Mouse (Mus musculus): ENCODE data around the gene Qrich1. TPM values are rescaled to one million over a fixed set of nuclear protein-coding genes. Genes with fewer than 3 reads are reported as not detected.
A peak's percentile ranks its signal among the peaks of the same experiment; 100 is the strongest.

Qrich1 gene
- total and polyA plus RNA-seq, 2 experiments from 2014 or later, result 123 to 265 TPM

DNA sequence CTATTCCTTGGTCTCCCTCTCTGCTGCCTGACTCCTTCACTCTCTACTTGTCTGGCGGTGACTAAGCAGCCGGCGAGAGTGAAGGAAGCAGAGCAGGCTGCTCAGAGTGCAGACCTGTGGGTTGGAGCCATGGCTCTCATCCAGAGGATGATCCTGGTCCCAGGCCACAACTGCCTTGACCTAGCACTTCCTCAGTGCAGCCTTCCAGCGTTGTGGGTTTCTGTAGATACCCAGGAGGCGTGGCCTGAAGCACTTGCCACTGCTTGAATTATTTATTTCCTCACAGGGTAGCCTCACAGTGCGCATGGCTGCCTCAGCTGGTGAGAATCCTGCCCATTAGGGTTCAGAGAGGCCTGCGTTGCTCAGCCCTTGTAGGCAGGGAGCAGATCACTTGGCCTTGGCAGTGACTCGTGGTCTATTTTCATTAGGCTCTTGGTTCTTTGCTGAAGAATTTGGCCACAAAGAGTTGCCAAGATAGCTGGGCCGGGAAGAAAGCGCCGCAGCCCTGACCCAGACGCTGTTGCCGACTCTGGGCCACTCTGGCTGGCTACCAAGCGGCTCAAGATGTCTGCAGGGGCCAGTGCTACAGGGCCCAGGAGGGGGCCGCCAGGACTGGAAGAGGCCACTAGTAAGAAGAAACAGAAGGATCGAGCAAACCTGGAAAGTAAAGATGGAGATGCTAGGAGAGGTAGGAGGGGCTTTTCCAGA lies 24.4 kb upstream of the Qrich1 start:
- Histone ChIP-seq H3K27ac (ENCODE audit: low read depth, low read length) (no peak overlapping the region), H3K27me3 (ENCODE audit: insufficient read depth, low read length) (no peaks in the 10 kb centered on the region), H3K4me3 (ENCODE audit: low read depth, low read length) (0 out of 2 replicates have a peak overlapping the region, but pooled peaks have one; percentile 98), H3K36me3 (ENCODE audit: insufficient read depth) (peaks cover 50% of the 10 kb centered on the region), H3K4me2 (ENCODE audit: low read depth) (peak overlapping the region; percentile 79; the same call in 1 of the 2 replicates), H3K9me3 (ENCODE audit: low read length) (no peaks in the 10 kb centered on the region), H3K9ac (peak overlapping the region; percentile 25; the same call in 1 of the 2 replicates), H3K4me1 (ENCODE audit: insufficient read depth) (0 out of 2 replicates have a peak, but pooled peaks cover 5% of the 10 kb centered on the region)
- ATAC-seq (no peak), DNase-seq (no peak)
- 82% methylated on average over 16 of the region's 16 CpGs for WGBS
- no peak for TF ChIP-seq CTCF (IDR thresholded peaks at IDR 0.05; ENCODE audit: low read depth)

DNA sequence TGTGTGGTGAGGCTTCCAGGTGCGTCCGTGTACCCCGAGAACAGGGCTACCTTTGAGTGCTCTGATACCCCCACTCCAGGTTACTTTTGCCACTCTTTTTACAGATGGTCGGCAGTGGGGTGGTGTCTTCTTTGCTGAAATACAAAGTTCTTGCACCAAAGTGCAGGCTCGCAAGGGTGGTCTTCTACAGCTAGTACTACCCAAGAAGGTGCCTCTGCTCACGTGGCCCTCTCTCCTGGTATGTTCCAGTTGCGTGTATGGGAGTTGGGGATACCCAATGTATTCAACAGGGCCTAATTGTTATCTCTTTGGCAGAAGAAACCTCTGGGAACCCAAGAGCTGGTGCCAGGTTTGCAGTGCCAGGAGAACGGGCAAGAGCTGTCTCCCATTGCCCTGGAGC lies 23.4 kb upstream of the Qrich1 start:
- Histone ChIP-seq H3K4me3 (ENCODE audit: low read depth, low read length) (no peak overlapping the region), H3K4me1 (ENCODE audit: insufficient read depth) (0 out of 2 replicates have a peak, but pooled peaks cover 5% of the 10 kb centered on the region), H3K36me3 (ENCODE audit: insufficient read depth) (peaks cover 60% of the 10 kb centered on the region), H3K27me3 (ENCODE audit: insufficient read depth, low read length) (no peaks in the 10 kb centered on the region), H3K9me3 (ENCODE audit: low read length) (no peaks in the 10 kb centered on the region), H3K9ac (no peak overlapping the region), H3K4me2 (ENCODE audit: low read depth) (no peak overlapping the region), H3K27ac (ENCODE audit: low read depth, low read length) (no peak overlapping the region)
- no peak for ATAC-seq
- TF ChIP-seq CTCF (IDR thresholded peaks at IDR 0.05; ENCODE audit: low read depth), result no peak
- WGBS, result 96% methylated on average over 8 of the region's 8 CpGs
- DNase-seq, result no peak

GRCm38 (mm10) chr9:108494146-108494825 lies 22.3 kb upstream of the Qrich1 start:
- ATAC-seq, result no peak
- H3K9ac ChIP-seq, result no peak overlapping the region
- H3K4me1 ChIP-seq (ENCODE audit: insufficient read depth), result 0 out of 2 replicates have a peak, but pooled peaks cover 5% of the 10 kb centered on the region
- no peaks in the 10 kb centered on the region for H3K9me3 ChIP-seq (ENCODE audit: low read length)
- peaks cover 71% of the 10 kb centered on the region for H3K36me3 ChIP-seq (ENCODE audit: insufficient read depth)
- H3K4me3 ChIP-seq (ENCODE audit: low read depth, low read length), result no peak overlapping the region
- WGBS, result 94% methylated on average over 19 of the region's 19 CpGs
- H3K27me3 ChIP-seq (ENCODE audit: insufficient read depth, low read length), result no peaks in the 10 kb centered on the region
- no peak for DNase-seq
- TF ChIP-seq CTCF (IDR thresholded peaks at IDR 0.05; ENCODE audit: low read depth), result no peak
- no peak overlapping the region for H3K4me2 ChIP-seq (ENCODE audit: low read depth)
- H3K27ac ChIP-seq (ENCODE audit: low read depth, low read length), result no peak overlapping the region

DNA sequence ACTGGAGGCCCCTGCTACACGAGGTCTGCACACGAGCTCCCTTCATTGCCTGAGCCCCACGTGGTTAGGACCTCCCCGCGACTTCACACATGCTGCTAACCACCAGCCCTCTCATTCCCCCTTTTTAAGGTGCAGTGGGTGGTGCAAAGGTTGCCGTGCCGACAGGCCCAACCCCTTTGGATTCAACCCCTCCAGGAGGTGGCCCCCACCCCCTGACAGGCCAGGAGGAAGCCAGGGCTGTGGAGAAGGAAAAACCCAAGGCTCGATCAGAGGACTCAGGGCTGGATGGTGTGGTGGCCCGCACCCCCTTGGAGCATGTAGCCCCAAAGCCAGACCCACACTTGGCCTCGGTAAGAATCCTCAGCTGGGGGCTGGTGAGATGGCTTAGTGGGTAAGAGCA lies 21.7 kb upstream of the Qrich1 start:
- ATAC-seq (no peak), DNase-seq (no peak)
- Histone ChIP-seq H3K4me1 (ENCODE audit: insufficient read depth) (0 out of 2 replicates have a peak, but pooled peaks cover 4% of the 10 kb centered on the region), H3K27me3 (ENCODE audit: insufficient read depth, low read length) (no peaks in the 10 kb centered on the region), H3K9me3 (ENCODE audit: low read length) (no peaks in the 10 kb centered on the region), H3K27ac (ENCODE audit: low read depth, low read length) (no peak overlapping the region), H3K36me3 (ENCODE audit: insufficient read depth) (peaks cover 77% of the 10 kb centered on the region), H3K4me3 (ENCODE audit: low read depth, low read length) (no peak overlapping the region), H3K4me2 (ENCODE audit: low read depth) (no peak overlapping the region), H3K9ac (no peak overlapping the region)
- 81% methylated on average over 10 of the region's 10 CpGs for WGBS
- TF ChIP-seq CTCF (IDR thresholded peaks at IDR 0.05; ENCODE audit: low read depth), result no peak

DNA sequence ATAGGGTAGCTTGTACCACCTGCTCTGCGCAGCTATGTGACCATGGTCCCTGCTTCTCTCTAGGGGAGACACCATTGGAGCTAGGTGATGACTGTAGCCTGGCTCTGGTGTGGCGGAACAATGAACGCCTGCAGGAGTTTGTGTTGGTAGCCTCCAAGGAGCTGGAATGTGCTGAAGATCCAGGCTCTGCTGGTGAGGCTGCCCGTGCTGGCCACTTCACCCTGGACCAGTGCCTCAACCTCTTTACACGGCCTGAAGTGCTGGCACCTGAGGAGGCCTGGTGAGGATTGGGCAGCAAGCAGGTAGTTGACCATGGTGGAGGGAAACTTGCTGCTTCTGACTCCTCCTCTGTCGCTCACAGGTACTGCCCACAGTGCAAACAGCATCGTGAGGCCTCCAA lies 17.4 kb upstream of the Qrich1 start:
- Histone ChIP-seq H3K9ac (no peak overlapping the region), H3K4me1 (ENCODE audit: insufficient read depth) (no peaks in the 10 kb centered on the region), H3K4me2 (ENCODE audit: low read depth) (no peak overlapping the region), H3K27me3 (ENCODE audit: insufficient read depth, low read length) (no peaks in the 10 kb centered on the region), H3K9me3 (ENCODE audit: low read length) (no peaks in the 10 kb centered on the region), H3K27ac (ENCODE audit: low read depth, low read length) (no peak overlapping the region), H3K36me3 (ENCODE audit: insufficient read depth) (peaks cover 84% of the 10 kb centered on the region), H3K4me3 (ENCODE audit: low read depth, low read length) (no peak overlapping the region)
- WGBS, result 93% methylated on average over 7 of the region's 7 CpGs
- ATAC-seq (no peak), DNase-seq (no peak)
- no peak for TF ChIP-seq CTCF (IDR thresholded peaks at IDR 0.05; ENCODE audit: low read depth)

DNA sequence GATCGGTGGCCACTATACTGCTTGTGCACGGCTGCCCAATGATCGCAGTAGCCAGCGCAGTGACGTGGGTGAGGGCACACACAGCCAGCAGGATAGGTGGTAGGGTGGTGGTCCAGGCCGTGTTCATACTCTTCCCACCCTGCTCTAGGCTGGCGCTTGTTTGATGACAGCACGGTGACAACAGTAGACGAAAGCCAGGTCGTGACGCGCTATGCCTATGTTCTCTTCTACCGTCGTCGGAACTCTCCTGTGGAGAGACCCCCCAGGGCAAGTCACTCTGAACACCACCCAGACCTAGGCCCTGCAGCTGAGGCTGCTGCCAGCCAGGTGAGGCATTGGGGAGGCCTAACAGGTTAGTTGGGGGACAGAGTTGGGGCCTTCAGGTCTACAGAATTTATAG lies 16.7 kb upstream of the Qrich1 start:
- Histone ChIP-seq H3K4me1 (ENCODE audit: insufficient read depth) (no peaks in the 10 kb centered on the region), H3K27ac (ENCODE audit: low read depth, low read length) (no peak overlapping the region), H3K4me3 (ENCODE audit: low read depth, low read length) (no peak overlapping the region), H3K9me3 (ENCODE audit: low read length) (no peaks in the 10 kb centered on the region), H3K4me2 (ENCODE audit: low read depth) (no peak overlapping the region), H3K27me3 (ENCODE audit: insufficient read depth, low read length) (no peaks in the 10 kb centered on the region), H3K9ac (no peak overlapping the region), H3K36me3 (ENCODE audit: insufficient read depth) (peaks cover 77% of the 10 kb centered on the region)
- 94% methylated on average over 15 of the region's 15 CpGs for WGBS
- DNase-seq (no peak), ATAC-seq (no peak)
- TF ChIP-seq CTCF (IDR thresholded peaks at IDR 0.05; ENCODE audit: low read depth), result no peak

- 89% methylated on average over 7 of the region's 7 CpGs for WGBS
- Histone ChIP-seq H3K9me3 (ENCODE audit: low read length) (no peaks in the 10 kb centered on the region), H3K4me2 (ENCODE audit: low read depth) (peak overlapping the region; percentile 68), H3K4me3 (ENCODE audit: low read depth, low read length) (no peak overlapping the region), H3K27me3 (ENCODE audit: insufficient read depth, low read length) (no peaks in the 10 kb centered on the region), H3K36me3 (ENCODE audit: insufficient read depth) (peaks cover 27% of the 10 kb centered on the region), H3K4me1 (ENCODE audit: insufficient read depth) (peaks cover 15% of the 10 kb centered on the region), H3K27ac (ENCODE audit: low read depth, low read length) (peak overlapping the region; percentile 57; the same call in 1 of the 2 replicates), H3K9ac (no peak overlapping the region)
- DNase-seq (no peak), ATAC-seq (no peak)
- no peak for TF ChIP-seq CTCF (IDR thresholded peaks at IDR 0.05; ENCODE audit: low read depth)
These were observed 9.7 kb upstream of the Qrich1 start for GRCm38 (mm10) chr9:108506901-108507300.
